Mouse (Mus musculus): ENCODE measurements at regions not wholly inside any gene's neighbourhood (a gene's known extent, or its start where the extent isn't known, plus 50 kb on each side); places are given as distances from the start of the nearest gene placed in this dataset.

DNA sequence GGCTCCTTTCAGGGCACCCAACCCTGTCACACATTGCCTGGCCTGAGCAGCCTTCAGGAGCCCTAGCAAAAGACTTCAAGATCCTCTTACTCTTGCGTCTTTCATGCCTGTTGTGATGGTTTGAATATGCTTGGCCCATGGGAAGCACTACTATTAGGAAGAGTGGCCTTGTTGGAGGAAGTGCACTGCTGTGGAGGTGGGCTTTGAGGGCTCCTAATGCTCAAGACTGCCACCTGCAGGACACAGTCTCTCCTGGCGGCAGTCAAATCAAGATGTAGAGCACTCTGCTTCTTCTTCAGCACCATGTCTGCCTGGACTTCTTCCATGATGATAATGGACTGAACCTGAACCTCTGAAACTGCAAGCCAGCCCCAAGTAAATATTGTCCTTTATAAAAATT is 73.0 kb downstream of the Tsen15 start:
- DNase-seq (ENCODE audit: low spot score in 2 of 2), result no peak

DNA sequence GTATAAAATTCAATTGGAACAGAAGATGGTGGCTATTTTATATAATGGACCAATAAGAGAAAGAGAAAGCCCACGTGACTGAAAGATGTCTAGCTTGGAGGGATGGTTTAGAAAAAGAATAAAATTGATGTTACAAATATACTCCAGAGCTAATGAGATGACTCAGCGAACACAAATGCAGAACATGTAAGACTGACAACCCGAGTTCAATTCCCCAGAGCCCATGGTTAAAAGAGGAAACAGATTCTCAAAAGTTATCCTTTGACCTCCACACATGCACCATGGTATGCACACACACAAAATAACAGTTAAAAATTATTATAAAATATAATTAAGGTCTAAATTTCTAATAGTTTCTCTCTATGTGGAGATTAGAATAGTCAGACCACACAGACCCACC is 81.0 kb downstream of the Tsen15 start:
- DNase-seq (ENCODE audit: low spot score in 2 of 2), result no peak

DNA sequence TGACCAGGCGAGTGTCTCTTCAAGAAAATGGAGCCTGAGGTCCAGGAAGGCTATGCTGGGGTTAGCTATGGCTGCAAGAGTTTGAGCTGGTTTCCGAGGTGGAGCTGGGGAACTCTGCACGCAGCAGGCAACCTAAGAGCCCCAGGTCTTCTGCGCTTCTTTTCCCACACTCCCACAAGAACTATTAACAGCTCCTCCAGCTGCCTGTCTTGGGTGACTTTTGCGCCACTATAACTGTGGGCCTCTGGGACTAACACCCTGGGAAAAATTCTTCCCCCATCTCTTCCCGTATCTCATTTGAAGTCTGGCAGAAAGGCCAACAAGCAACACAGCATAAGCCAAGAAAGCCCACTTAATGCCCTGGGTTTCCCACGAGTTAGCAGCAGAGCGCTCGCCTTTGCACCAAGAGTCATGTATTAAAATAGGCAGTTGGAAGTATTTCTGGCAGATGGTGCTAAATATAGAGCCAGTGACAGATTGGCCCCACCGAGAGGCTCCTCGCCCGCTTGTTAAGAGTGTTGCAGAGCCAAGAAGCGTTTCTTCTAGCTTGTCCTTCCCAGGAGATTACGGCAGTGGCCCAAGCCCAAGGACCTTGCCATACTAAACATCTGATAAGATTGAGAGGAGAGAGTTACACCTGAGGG is 81.9 kb downstream of the Tsen15 start:
- no peak for DNase-seq (ENCODE audit: low spot score in 2 of 2)

DNA sequence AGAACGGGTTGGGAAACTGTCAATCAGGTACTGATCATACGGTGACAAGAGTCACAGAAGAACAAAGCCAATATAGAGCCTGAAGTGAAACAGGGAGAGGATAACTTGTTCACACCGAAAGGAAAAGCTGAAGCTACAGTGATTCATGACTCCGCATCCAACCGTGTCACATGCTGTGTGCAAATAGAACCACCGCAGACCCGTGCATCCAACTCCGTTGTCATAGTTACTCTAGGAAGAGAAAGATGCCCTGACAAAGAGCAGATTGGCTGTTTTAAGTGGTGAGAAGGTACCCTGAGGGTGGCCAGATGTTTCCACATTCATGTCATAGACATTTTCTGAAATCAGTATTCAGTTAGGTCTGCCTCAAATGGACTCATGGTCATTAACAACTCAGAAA is 85.1 kb downstream of the Tsen15 start:
- DNase-seq (ENCODE audit: low spot score in 2 of 2), result no peak

DNA sequence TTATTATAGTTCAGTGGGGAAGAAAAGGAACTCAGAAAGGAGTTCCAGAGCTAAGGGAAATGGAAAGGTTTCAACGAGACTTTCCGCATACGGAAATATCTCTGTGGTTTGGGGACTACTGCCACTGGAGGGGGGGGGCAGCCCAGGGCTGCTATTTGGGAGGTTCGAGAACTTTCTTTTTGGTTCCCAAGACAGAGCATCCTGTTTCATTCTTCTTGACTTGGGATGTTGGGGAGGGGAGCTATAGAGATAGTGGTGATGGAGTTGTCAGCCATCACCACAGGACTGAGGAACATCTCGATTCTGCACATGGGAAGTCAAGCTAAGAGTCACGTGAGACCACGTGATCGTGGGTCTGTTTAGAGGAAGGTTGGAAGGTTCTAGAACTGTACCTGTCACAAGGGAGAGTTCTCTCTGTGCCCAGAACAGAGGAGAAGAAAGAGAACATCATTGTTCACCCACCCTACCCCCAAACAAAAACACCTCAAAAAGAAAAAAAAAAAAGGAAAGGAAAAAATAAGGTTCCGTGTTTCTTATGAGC is 94.2 kb downstream of the Tsen15 start:
- DNase-seq (ENCODE audit: low spot score in 2 of 2), result no peak

DNA sequence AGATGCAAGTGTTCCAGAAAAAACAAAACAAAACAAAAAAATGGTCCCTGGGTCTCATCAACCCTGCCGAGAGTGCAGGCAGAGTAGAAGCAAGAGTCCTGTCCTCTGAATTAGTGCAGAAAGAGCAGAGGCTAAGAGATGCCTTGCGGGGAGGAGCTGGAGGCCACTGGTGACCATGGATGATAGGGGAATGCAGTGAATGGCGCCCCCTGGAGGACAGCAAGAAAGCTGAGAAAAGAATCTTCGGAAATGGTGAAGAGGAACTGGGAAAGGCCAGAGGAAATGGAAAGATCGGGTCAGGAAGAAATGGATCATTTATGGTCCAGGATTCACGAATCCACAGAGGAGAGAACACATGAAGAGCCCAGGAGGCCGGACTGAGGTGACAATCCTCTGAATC is 95.7 kb downstream of the Tsen15 start:
- peak; percentile 57 to 58 for DNase-seq (ENCODE audit: low spot score in 2 of 2)

DNA sequence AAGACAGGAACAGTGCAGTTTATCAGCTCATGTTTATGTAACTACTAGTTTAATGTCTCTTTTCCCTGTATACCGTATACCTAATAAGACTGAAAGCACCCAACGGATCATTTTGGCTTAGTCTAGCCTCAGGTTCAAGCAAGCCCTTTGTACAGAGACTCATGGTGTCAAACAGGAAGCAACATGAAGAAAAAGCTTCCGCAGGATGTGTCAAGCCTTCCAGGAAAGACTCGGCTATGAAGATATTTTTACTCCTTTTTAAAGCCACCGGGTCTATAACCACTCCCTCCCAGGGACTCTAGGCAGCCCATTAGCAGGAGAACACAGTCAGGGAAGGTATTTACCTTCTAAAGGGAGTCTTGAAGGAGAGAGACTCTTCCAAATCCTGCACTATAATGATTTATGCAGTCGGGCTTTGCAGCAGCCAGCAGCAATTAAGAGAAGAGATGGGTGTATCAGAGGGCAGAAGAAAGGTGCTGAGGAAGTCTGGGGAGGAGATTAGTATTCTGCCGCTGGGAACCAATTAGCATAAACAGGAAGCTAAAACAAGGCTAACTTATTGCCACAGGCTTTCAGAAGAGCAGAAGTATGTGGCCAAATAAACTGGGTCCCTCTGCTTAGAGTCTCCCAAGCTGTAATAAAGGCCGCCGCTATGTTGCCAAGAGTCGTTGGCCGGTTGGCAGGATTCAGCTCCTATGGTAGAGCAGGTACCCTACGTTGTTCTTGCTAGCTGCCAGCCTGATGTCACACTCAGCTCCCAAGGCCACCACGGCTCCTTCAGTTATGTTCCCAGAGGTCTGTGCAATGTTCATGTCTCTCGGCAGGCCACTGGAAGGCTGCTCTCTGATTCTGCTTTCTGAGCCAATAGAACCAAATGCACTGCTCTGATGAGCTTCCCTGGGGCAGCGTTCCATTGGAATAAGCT is 98.7 kb downstream of the Tsen15 start:
- DNase-seq (ENCODE audit: low spot score in 2 of 2), result no peak

DNA sequence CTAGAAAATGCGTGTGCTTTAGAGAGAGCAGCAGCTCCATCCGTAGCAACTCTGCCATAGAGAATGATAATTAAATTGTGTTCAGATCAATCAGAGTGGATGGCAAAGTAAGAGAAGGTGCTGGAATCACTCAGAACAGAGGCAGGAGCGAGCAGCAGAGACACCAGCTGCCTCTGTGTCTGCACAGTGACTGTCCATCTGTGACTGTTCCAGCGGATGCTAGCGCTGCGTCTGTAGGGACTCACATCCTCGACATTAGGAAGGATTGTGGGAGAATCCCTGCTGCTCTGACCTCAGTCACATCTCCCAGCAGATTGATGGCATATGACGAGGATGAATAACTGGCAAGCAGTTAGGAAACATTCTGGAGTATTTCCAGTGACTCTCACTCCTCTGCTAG is 99.8 kb downstream of the Tsen15 start:
- no peak for DNase-seq (ENCODE audit: low spot score in 2 of 2)

DNA sequence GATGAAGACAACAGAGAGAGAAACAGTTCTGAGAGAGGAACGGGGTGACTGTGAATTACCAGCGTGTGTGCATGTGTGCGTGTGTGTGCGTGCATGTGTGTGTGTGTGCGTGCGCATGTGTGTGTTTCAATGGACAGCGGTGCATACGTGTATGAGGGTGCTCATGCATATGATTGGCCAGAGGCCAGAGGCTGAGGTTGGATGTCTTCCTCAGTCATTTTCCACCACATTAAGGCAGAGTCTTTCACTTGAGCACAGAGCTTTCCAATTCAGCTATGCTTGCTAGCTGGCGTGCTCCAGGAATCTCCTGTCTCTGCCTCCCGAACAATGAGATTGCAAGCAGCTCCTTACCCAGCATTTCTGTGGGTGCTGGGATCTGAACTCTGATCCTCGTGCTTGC is 104.4 kb downstream of the Tsen15 start:
- no peak for DNase-seq (ENCODE audit: low spot score in 2 of 2)

DNA sequence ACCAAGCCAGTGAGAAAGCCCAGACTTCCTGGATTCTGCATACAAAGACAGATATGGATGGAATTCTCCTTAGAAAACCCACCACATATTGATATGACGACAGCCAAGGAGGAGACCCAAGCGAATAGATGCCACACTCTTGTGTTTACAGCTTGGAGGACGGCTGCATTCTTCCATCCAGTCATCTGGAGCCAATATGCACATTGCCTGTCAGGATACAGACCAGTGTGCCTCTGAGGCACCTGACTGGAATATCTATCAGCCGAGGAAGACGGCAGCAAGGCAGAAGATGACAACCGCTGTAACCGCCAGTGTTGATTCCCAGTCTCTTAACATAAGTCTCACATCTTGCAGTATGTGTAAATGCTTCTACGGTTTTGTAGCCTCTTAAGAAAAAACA is 105.3 kb downstream of the Tsen15 start:
- DNase-seq (ENCODE audit: low spot score in 2 of 2), result no peak

DNA sequence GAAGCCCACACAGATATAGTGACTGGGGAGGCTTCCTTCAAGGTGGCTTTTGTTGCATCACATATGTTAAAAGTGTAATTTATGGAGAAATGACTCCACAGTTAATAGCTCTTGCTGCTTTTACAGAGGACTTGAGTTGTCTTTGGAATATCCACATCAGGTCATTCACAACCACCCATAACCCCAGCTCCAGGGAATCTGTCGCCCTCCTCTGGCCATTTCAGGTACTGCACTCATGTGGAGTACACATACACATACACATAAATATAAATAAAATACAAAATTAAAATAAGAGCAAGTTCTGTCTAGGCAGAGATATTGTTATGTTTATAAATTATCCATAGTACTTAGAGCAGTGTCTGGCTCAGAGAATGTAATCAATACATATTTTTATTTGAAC is 106.5 kb downstream of the Tsen15 start:
- DNase-seq (ENCODE audit: low spot score in 2 of 2), result no peak

DNA sequence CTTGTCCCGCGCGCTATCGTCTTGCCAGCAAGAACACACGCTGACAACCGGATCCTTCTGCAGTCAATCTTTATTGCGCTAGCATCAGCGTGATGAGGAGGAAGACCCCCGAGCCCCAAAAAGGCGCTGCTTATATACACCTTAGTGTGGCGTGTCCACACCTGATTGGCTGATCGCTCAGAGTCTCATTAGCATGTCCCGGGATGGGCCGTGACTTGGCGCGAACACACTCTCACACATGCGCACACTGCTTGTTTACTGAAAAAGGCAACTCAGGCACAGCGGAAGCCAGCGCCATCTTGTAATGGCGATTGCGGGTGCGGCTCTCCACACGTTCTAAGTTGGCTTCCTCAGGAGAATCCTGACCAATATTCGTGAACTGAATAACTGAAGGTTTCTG is 111.5 kb downstream of the Tsen15 start:
- no peak for DNase-seq (ENCODE audit: low spot score in 2 of 2)

DNA sequence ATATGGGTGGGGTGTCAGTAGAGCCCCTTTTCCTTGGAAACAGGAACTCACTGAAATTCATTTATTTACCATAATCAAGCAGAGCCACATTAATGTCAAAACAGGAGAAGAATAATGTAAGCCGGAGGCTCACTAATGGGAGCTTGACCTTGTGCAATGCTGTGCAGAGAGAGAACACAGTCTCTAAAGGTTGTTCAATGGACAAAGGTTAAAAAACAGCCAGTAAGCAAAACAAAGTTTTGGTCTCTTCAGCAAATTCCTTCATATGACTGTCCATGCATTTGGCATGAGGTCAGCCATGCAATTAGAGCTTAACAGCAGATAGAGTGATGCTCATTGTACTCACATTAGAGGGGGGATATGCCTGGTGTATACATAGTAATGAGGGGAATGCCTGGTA is 113.1 kb downstream of the Tsen15 start:
- DNase-seq (ENCODE audit: low spot score in 2 of 2), result no peak

DNA sequence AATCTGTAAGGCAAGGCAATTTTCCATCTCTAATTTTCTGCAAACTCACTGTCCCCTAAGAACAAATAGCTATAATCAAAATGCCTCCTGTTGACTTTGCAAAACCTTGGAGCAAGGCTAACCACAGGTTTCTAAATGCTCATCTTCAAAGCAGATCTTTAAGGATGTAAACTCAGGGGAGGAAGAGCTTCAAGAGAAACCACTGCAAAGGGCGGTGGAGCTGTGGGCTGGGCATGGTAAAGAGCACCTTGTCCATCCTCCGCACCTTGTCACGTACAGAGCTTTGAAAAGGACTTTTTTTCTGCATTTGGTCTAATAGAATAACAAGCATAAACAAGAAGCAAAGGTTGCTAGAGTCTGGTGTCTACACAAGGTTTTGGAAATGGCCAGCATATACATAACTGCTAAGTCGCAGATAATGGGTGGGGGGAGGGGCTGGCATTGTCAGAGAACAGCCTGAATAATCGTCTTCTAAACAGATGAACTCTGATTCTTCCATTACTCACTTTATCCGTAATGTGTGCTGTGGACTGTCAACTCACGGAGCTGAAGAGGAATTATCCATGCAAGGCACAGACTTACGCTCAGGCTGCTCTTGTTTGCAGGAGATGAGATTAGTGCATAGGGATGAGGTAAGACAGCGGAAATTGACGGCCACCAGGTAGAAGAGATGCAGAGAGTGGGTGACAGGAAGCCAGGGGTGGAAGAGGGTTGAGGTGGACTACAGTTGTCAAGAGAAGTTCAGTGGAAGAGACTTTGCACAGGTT is 116.4 kb downstream of the Tsen15 start:
- DNase-seq (ENCODE audit: low spot score in 2 of 2), result no peak

DNA sequence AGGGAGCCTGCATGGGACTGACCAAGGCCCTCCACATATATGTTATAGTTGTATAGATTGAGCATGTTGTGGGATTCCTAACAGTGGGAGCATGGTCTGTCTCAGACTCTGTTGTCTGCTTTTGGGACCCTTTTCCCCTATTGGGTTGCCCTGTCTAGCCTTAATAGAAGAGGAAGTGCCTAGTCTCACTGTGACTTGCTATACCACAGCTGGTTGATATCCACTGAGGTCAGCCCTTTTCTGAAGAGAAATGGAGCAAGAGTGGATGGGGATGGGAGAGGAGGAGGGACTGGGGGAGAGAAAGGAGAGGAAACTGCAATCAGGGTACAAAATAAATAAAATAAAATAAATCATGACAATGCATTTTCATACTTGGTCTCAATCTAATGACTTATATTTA is 120.1 kb downstream of the Tsen15 start:
- DNase-seq (ENCODE audit: low spot score in 2 of 2), result no peak

DNA sequence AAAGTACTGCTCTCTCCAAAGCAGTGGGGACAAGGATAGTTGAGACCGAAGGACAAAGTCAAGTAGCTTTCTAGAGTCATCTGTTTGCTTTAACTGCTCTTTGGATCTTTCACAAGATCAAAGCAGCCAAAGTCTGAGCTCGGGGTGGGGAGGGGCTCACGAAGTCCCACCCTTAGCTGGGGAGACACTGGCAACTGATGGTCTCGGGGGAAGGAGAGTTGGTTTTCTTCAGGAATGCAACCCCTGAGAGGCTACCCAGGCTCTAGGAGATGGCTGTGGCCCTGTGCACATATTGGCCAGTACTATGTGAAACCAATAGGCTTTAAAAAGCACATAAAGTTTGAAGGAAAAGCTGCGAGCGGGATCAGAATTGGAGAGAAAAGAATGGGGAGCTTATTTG is 121.5 kb downstream of the Tsen15 start:
- DNase-seq (ENCODE audit: low spot score in 2 of 2), result no peak

DNA sequence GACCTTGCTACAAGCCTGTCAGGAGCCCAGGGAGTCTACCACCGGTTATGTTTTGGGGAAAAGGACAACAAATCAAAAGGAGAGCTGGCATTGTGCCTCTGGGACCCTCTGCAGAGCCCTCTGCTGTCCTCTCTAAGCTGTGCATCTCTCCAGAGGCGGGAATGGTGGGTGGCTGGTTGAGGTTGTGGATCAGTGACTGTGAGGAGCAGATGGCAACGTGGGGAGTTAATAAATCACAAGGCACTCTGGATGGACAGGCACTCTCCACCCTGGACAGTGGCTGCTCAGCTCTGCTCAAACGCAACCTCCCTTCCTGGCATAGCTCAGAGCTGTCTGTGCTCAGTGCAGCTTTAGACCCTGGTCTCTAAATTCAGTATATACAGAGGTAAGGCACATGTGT is 125.0 kb downstream of the Tsen15 start:
- no peak for DNase-seq (ENCODE audit: low spot score in 2 of 2)

DNA sequence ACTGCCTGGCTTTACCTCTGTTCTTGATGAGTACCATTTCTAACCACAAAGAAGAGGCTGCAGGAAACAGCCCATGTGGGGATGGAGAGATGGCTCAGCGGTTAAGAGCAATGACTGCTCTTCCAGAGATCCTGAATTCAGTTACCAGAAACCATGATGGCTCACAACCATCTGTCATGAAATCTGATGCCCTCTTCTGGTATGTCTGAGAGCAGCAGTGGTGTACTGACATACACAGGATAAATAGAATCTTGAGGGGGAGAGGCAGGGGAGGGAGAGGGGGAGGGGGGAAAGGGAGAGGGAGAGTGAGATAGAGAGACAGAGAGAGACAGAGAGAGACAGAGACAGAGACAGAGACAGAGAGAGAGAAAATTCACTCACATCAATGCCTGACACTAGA is 125.5 kb downstream of the Tsen15 start:
- DNase-seq (ENCODE audit: low spot score in 2 of 2), result no peak

DNA sequence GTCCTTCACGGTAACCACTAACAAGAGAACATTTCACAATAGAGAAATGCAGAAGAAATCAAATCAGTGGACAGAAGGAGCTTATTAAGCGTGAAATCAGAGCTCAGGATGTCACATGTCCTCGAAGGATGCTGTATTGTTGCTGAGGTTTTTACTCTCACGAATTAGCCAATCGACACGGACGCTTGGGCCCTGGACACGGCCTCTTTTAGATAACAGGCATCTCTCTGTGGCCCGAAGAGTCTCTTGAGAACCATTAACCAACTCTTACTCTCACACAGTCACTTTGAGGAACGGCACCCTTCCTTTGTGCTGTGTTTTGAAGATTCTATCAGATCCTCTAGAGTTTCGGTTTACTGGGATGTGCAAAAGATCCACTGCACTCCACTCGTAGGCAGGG is 128.2 kb downstream of the Tsen15 start:
- no peak for DNase-seq (ENCODE audit: low spot score in 2 of 2)

DNA sequence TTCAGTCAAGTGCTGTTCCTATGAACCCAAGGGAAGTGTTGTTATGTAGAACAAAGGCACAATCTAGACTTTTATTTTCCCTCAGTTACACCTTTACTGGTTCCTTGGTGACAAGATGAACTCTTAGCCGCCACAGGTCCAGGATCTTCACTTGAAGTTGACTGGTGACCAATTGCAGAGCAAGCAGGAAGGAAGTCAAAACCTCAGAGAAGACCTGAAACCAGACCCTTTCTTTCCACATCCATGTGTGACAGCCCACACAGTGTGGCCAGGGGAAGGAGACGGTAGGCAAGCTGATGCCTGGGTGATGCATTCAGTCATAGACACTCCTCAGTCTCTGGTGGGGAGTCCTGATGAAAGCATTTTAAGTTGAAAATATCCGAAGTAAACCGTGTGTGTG is 132.6 kb downstream of the Tsen15 start:
- no peak for DNase-seq (ENCODE audit: low spot score in 2 of 2)

DNA sequence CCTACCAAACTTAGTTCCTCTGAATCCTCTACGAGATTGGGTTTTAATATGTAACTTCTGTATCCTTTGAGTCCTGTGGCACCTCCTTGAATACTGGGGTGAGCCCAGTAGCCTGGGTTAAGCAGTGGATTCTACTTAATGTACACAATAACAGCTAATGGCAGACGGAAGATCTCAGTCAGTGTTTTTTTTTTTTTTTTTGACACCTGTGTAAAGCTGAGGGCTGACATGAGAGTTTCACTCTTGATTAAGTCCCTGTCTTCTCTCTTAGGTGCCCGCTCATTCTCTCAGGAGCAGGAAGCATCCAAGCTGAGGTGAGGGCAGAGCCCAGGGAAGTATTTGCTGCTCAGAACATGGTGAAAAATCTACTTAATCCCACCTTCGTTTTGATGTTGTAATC is 133.0 kb downstream of the Tsen15 start:
- no peak for DNase-seq (ENCODE audit: low spot score in 2 of 2)

DNA sequence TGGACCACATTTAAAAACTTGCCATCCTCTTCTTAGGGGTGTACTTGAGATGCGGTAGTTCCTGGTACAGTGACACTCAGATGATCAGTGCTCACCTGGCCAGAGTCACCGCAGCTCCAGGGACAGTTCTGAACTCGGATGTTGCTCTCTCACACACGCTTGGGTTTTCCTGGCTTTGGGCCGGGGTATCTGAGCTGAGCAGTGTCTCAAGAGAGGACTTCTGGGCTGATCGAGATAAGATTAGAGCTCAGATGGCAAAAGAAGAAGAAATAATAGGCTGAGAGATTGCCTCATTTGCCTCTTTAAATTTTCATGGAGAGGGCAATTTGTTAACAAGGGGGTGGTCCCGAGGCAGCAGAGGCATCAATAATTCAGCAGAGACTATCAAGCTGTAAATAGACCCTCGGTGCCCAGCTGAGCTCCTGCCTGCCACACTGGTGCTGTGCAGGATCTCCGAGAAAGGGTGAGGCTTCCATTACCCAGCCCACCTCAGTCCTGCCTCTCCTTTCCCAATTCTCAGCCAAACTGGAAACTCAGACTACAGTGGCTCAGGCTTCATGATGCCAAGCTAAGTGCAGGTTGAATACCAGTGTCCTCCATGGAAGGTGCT is 133.7 kb downstream of the Tsen15 start:
- DNase-seq (ENCODE audit: low spot score in 2 of 2), result no peak
